Mouse (Mus musculus) small intestine, adult 2 months (tissue): ENCODE results near the gene Sec16a.

Experiments
- CTCF ChIP-seq: fragments of 200-500 bp; IDR thresholded peaks from 2 replicates; pipeline ENCODE4 v1.5.1; 2012; ENCODE audit warnings: low read depth, mild to moderate bottlenecking, control low read depth, inconsistent platforms, low read length, moderate library complexity, mixed read lengths; ENCODE audit not compliant: insufficient replicate concordance, insufficient read length; ENCODE audit errors: extremely low read depth
- POLR2A ChIP-seq: fragments of 200-500 bp; IDR thresholded peaks from 2 replicates; pipeline ENCODE4 v1.6.1; 2012; ENCODE audit warnings: low read depth, mild to moderate bottlenecking, control low read depth, inconsistent platforms, low read length, moderate library complexity

DNA sequence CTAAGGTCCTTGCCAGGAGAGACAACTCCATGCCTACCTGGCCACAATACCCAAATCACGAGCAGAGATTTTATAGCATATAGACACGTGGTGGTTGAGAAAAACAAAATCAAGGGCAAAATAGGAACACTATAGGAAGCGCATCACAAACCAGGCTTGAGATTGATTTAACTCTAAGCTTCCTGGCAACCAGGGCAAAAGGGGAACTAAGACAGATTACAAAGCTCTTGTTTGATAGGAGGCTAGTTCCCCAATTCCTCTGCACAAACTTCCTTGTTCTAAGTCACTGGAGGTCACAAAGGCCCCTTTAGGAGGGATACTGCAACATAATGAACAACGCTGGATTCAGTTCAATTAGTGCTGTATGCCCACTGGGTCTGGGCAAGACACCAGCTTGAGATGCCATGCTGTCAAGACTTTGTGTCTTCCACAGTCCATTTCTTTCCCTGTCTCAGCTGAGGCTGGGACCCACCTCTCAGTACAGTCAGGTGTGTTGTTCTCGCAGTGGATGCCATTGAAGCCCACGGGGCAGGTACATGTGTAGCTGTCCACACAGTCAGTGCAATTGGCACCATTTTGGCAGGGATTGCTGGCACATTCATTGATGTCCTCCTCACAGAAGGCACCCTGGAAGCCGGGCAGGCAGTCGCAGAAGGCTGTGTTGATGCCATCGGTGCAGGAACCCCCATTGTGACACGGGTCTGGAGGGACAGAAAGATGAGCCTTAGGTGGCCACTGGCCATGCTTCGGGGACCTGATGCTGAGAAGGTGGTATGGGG, 27.5 kb upstream of the Sec16a start:
- TF ChIP-seq CTCF = no peak
- no peak for TF ChIP-seq POLR2A
